Mouse (Mus musculus): ENCODE measurements at regions not wholly inside any gene's neighbourhood (a gene's known extent, or its start where the extent isn't known, plus 50 kb on each side); places are given as distances from the start of the nearest gene placed in this dataset. TPM values are rescaled to one million over a fixed set of nuclear protein-coding genes. Genes with fewer than 3 reads are reported as not detected.

DNA sequence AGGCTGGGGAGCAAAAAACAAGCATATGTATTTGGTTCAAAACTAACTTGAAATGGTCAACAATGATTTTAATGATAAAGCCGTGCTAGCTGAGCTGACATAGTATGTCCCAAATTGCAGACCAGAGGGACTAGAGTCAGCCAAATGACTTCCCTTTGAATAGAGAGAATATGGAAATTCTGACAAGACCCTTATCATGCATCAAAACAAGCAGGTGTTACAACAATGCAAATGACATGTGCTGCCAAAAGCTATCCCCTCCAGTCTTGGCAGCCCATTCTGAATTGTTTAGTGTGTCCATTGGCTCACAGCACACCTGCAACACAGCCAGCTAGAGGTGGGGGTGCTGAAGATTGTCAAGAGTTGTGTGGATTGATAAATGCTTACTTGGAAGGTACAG, 87.5 kb upstream of the Lrrn1 start:
- Histone ChIP-seq H3K27ac (ENCODE audit: low read depth, low read length) (no peak overlapping the region), H3K4me3 (ENCODE audit: low read length) (no peak overlapping the region), H3K36me3 (ENCODE audit: control insufficient read depth, insufficient read depth, low read length) (no peaks in the 10 kb centered on the region), H3K4me2 (replicated peaks; ENCODE audit: low read depth, low read length) (no peak overlapping the region), H3K9ac (ENCODE audit: low read depth, low read length) (no peak overlapping the region), H3K4me1 (ENCODE audit: control insufficient read depth, insufficient read depth, low read length) (no peaks in the 10 kb centered on the region), H3K27me3 (ENCODE audit: control insufficient read depth, insufficient read depth, low read length) (no peaks in the 10 kb centered on the region), H3K9me3 (ENCODE audit: control insufficient read depth, low read length) (no peaks in the 10 kb centered on the region)
- no peak for ATAC-seq (ENCODE audit: low FRiP score, low TSS enrichment)
- WGBS, result 86% methylated on average over 1 of the region's 1 CpGs

DNA sequence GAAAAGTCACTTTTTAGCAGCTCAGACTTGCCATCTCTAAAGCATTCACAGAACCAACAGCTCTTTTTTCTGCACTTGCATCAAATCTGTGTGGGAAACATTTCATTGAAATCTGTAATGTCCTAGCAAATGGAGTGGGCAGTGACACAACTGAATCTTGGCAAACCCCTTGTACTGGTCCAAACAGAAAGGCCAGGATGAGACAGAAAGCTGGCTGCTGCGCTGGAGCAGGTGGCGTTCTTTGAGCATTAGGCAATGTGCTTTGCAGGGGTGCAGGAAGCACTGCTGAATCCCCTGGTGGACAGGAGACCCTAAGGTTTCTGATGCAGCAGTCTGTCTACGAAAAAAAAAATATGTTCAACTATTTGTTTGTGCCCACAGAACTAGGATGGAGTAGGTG, 85.2 kb upstream of the Lrrn1 start:
- H3K36me3 ChIP-seq (ENCODE audit: control insufficient read depth, insufficient read depth, low read length), result no peaks in the 10 kb centered on the region
- no peaks in the 10 kb centered on the region for H3K9me3 ChIP-seq (ENCODE audit: control insufficient read depth, low read length)
- no peak overlapping the region for H3K9ac ChIP-seq (ENCODE audit: low read depth, low read length)
- ATAC-seq (ENCODE audit: low FRiP score, low TSS enrichment), result no peak
- no peak overlapping the region for H3K4me3 ChIP-seq (ENCODE audit: low read length)
- no peaks in the 10 kb centered on the region for H3K27me3 ChIP-seq (ENCODE audit: control insufficient read depth, insufficient read depth, low read length)
- no peak overlapping the region for H3K27ac ChIP-seq (ENCODE audit: low read depth, low read length)
- H3K4me1 ChIP-seq (ENCODE audit: control insufficient read depth, insufficient read depth, low read length), result no peaks in the 10 kb centered on the region
- no peak overlapping the region for H3K4me2 ChIP-seq (replicated peaks; ENCODE audit: low read depth, low read length)
- WGBS, result 82% methylated on average over 3 of the region's 3 CpGs

DNA sequence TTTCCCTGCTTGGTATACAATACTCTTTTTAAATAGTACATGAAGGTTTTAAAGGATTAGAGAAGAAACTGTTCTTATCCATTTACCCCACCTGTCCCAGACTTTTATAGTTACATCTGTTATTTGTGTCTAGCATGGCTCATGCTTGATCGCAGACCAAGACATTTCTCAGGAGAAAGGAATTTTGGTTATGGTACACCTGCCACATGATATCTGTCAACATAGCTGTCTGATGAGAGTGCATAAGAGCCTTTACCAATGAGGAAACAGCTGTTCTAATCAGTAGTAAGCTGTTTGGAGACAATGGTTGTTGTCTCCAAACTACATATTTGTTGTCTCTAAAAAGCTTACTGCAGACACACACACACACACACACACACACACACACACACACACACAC, 70.3 kb upstream of the Lrrn1 start:
- WGBS, result 85% methylated on average over 1 of the region's 1 CpGs
- Histone ChIP-seq H3K36me3 (ENCODE audit: control insufficient read depth, insufficient read depth, low read length) (no peaks in the 10 kb centered on the region), H3K9me3 (ENCODE audit: control insufficient read depth, low read length) (no peaks in the 10 kb centered on the region), H3K27me3 (ENCODE audit: control insufficient read depth, insufficient read depth, low read length) (no peaks in the 10 kb centered on the region), H3K9ac (ENCODE audit: low read depth, low read length) (no peak overlapping the region), H3K27ac (ENCODE audit: low read depth, low read length) (no peak overlapping the region), H3K4me3 (ENCODE audit: low read length) (no peak overlapping the region), H3K4me2 (replicated peaks; ENCODE audit: low read depth, low read length) (no peak overlapping the region), H3K4me1 (ENCODE audit: control insufficient read depth, insufficient read depth, low read length) (no peaks in the 10 kb centered on the region)
- no peak for ATAC-seq (ENCODE audit: low FRiP score, low TSS enrichment)

GRCm38 (mm10) chr6:107462440-107462839, 67.1 kb upstream of the Lrrn1 start:
- Histone ChIP-seq H3K36me3 (ENCODE audit: control insufficient read depth, insufficient read depth, low read length) (no peaks in the 10 kb centered on the region), H3K4me1 (ENCODE audit: control insufficient read depth, insufficient read depth, low read length) (no peaks in the 10 kb centered on the region), H3K4me3 (ENCODE audit: low read length) (no peak overlapping the region), H3K27me3 (ENCODE audit: control insufficient read depth, insufficient read depth, low read length) (no peaks in the 10 kb centered on the region), H3K4me2 (replicated peaks; ENCODE audit: low read depth, low read length) (no peak overlapping the region), H3K9ac (ENCODE audit: low read depth, low read length) (no peak overlapping the region), H3K9me3 (ENCODE audit: control insufficient read depth, low read length) (no peaks in the 10 kb centered on the region), H3K27ac (ENCODE audit: low read depth, low read length) (no peak overlapping the region)
- ATAC-seq (ENCODE audit: low FRiP score, low TSS enrichment), result no peak
- 23% methylated on average over 2 of the region's 2 CpGs for WGBS

DNA sequence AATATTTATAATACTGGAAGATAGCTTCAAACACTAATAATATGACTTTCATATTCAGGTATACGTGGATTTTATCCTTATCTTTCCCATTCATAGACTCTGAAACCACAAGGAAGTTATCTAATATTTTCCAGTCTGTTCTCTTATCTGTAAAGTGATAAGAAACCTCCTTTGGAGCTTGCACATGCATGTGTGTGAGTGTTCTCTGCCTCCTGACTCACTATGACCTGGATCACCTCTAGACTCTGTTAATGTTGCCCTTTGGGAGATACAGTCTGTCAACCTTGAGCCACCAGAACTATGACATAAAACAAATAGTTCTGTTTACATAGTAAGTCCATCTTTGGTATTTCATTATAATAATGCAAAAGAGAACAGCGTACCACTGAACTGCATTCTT, 56.2 kb upstream of the Lrrn1 start:
- Histone ChIP-seq H3K4me3 (ENCODE audit: low read length) (no peak overlapping the region), H3K27me3 (ENCODE audit: control insufficient read depth, insufficient read depth, low read length) (no peaks in the 10 kb centered on the region), H3K9ac (ENCODE audit: low read depth, low read length) (no peak overlapping the region), H3K27ac (ENCODE audit: low read depth, low read length) (no peak overlapping the region), H3K4me2 (replicated peaks; ENCODE audit: low read depth, low read length) (no peak overlapping the region), H3K9me3 (ENCODE audit: control insufficient read depth, low read length) (no peaks in the 10 kb centered on the region), H3K4me1 (ENCODE audit: control insufficient read depth, insufficient read depth, low read length) (no peaks in the 10 kb centered on the region), H3K36me3 (ENCODE audit: control insufficient read depth, insufficient read depth, low read length) (no peaks in the 10 kb centered on the region)
- 82% methylated on average over 2 of the region's 2 CpGs for WGBS
- no peak for ATAC-seq (ENCODE audit: low FRiP score, low TSS enrichment)

- no peak overlapping the region for H3K4me3 ChIP-seq (ENCODE audit: low read length)
- 79% methylated on average over 4 of the region's 4 CpGs for WGBS
- no peaks in the 10 kb centered on the region for H3K4me1 ChIP-seq (ENCODE audit: control insufficient read depth, insufficient read depth, low read length)
- no peak overlapping the region for H3K9ac ChIP-seq (ENCODE audit: low read depth, low read length)
- ATAC-seq (ENCODE audit: low FRiP score, low TSS enrichment), result no peak
- no peaks in the 10 kb centered on the region for H3K27me3 ChIP-seq (ENCODE audit: control insufficient read depth, insufficient read depth, low read length)
- H3K9me3 ChIP-seq (ENCODE audit: control insufficient read depth, low read length), result no peaks in the 10 kb centered on the region
- no peak overlapping the region for H3K27ac ChIP-seq (ENCODE audit: low read depth, low read length)
- H3K4me2 ChIP-seq (replicated peaks; ENCODE audit: low read depth, low read length), result no peak overlapping the region
- H3K36me3 ChIP-seq (ENCODE audit: control insufficient read depth, insufficient read depth, low read length), result no peaks in the 10 kb centered on the region
Observed at GRCm38 (mm10) chr6:107474125-107474524, 55.4 kb upstream of the Lrrn1 start.

Small RNA genes in the stretch of these regions (microRNA-seq; reads per million reads assigned to microRNA genes)
- not detected for gene Gm27690

All from kidney, embryonic 14.5 days (tissue).